Comparison of ENCODE assay signal across 8 mouse cellular contexts in genomic region chr6:85451664-85452410, GRCm38 (mm10). TPM values are rescaled to one million over a fixed set of nuclear protein-coding genes. Genes with fewer than 3 reads are reported as not detected.
DNase-seq lines count a peak whose midpoint lies in the region; ATAC-seq and TF ChIP-seq lines count a peak whose summit lies in the region.

Gene Pradc1 (minus strand): TSS chr6:85451970.

- H3K4me2 ChIP-seq in embryonic facial prominence, embryonic 15.5 days (replicated peaks), result peak within 1 kb of the TSS; percentile 97
- H3K4me2 ChIP-seq in limb, embryonic 14.5 days (replicated peaks; ENCODE audit: low read depth, low read length, severe bottlenecking), result peak within 1 kb of the TSS; percentile 96
- H3K4me2 ChIP-seq in midbrain, postnatal 0 days (ENCODE audit: low read depth, low read length, poor library complexity, severe bottlenecking), result peak within 1 kb of the TSS; percentile 85

- DNase-seq in 416B (ENCODE audit: low read depth), result peak; percentile 99
- DNase-seq in heart, adult 8-10 months (ENCODE audit: low spot score), result peak; percentile 98
- DNase-seq in kidney, adult 9 months, result peak; percentile 99
- DNase-seq in limb, embryonic 14.5 days (ENCODE audit: low spot score), result peak; percentile 99
- peak; percentile 100 for DNase-seq in midbrain, postnatal 0 days (ENCODE audit: low spot score)
- peak; percentile 87 to 92 for DNase-seq in spleen, postnatal 14 days (ENCODE audit: low spot score in 2 of 2)

- under 1% methylated on average over 54 of the region's 54 CpGs for WGBS in bone marrow, adult 2 months
- under 1% methylated on average over 54 of the region's 54 CpGs for WGBS in embryonic facial prominence, embryonic 15.5 days
- WGBS in limb, embryonic 14.5 days, result under 1% methylated on average over 52 of the region's 54 CpGs
- under 1% methylated on average over 54 of the region's 54 CpGs for WGBS in midbrain, postnatal 0 days

- peak; percentile 1; the same call in 1 of the 2 replicates for TF ChIP-seq CTCF in bone marrow, adult 2 months (IDR thresholded peaks at IDR 0.05; ENCODE audit: control insufficient read depth, insufficient read depth, low read length)
- TF ChIP-seq CTCF in midbrain, postnatal 0 days (IDR thresholded peaks at IDR 0.05), result no peak

- H3K36me3 ChIP-seq in embryonic facial prominence, embryonic 15.5 days, result 0 out of 2 replicates have a peak, but pooled peaks cover 5% of the 10 kb centered on the region
- peaks cover 7% of the 10 kb centered on the region for H3K36me3 ChIP-seq in limb, embryonic 14.5 days (ENCODE audit: control insufficient read depth, insufficient read depth, low read length)
- H3K36me3 ChIP-seq in midbrain, postnatal 0 days (ENCODE audit: insufficient read depth, low read length), result no peaks in the 10 kb centered on the region

- peak within 1 kb of the TSS; percentile 90 for H3K4me3 ChIP-seq in bone marrow, adult 2 months (replicated peaks; ENCODE audit: control insufficient read depth, low read depth, low read length)
- H3K4me3 ChIP-seq in embryonic facial prominence, embryonic 15.5 days (replicated peaks), result peak within 1 kb of the TSS; percentile 84
- peak within 1 kb of the TSS; percentile 80 for H3K4me3 ChIP-seq in limb, embryonic 14.5 days (replicated peaks; ENCODE audit: low read length)
- H3K4me3 ChIP-seq in midbrain, postnatal 0 days (ENCODE audit: low read depth, low read length), result peak within 1 kb of the TSS; percentile 85

- H3K9me3 ChIP-seq in embryonic facial prominence, embryonic 15.5 days (replicated peaks), result no peaks in the 10 kb centered on the region
- H3K9me3 ChIP-seq in limb, embryonic 14.5 days (ENCODE audit: control insufficient read depth, low read length), result no peaks in the 10 kb centered on the region
- H3K9me3 ChIP-seq in midbrain, postnatal 0 days (ENCODE audit: low read length), result no peaks in the 10 kb centered on the region

- TF ChIP-seq POLR2A in bone marrow, adult 2 months (IDR thresholded peaks at IDR 0.05; ENCODE audit: borderline replicate concordance, control insufficient read depth, low read depth, low read length), result peak; percentile 59; the same call in 1 of the 2 replicates
- TF ChIP-seq POLR2A in limb, embryonic 14.5 days (IDR thresholded peaks at IDR 0.05; ENCODE audit: borderline replicate concordance, extremely low read depth, insufficient read depth, insufficient read length), result peak; percentile 94; the same call in 1 of the 2 replicates

- H3K27me3 ChIP-seq in embryonic facial prominence, embryonic 15.5 days, result no peaks in the 10 kb centered on the region
- no peaks in the 10 kb centered on the region for H3K27me3 ChIP-seq in limb, embryonic 14.5 days (ENCODE audit: control insufficient read depth, insufficient read depth, low read length)
- H3K27me3 ChIP-seq in midbrain, postnatal 0 days (ENCODE audit: insufficient read depth, low read length), result no peaks in the 10 kb centered on the region

- ATAC-seq in embryonic facial prominence, embryonic 15.5 days (ENCODE audit: insufficient number of reproducible peaks, low FRiP score, low TSS enrichment, low read depth), result peak; percentile 92
- peak; percentile 91 for ATAC-seq in limb, embryonic 14.5 days (ENCODE audit: low FRiP score, low read depth)
- peak; percentile 93 for ATAC-seq in midbrain, postnatal 0 days (ENCODE audit: low FRiP score)

- H3K4me1 ChIP-seq in bone marrow, adult 2 months (ENCODE audit: control insufficient read depth, insufficient read depth, low read length), result no peaks in the 10 kb centered on the region; the same call in 1 of the 2 replicates
- H3K4me1 ChIP-seq in embryonic facial prominence, embryonic 15.5 days, result peaks cover 31% of the 10 kb centered on the region
- H3K4me1 ChIP-seq in limb, embryonic 14.5 days (ENCODE audit: control insufficient read depth, insufficient read depth, low read length), result peaks cover 25% of the 10 kb centered on the region
- H3K4me1 ChIP-seq in midbrain, postnatal 0 days (ENCODE audit: insufficient read depth, low read length), result peaks cover 9% of the 10 kb centered on the region

- peak within 1 kb of the TSS; percentile 90 for H3K27ac ChIP-seq in bone marrow, adult 2 months (ENCODE audit: control insufficient read depth, insufficient read depth, low read depth, low read length, poor library complexity)
- H3K27ac ChIP-seq in embryonic facial prominence, embryonic 15.5 days (replicated peaks), result peak within 1 kb of the TSS; percentile 95
- peak within 1 kb of the TSS; percentile 93 for H3K27ac ChIP-seq in limb, embryonic 14.5 days (replicated peaks; ENCODE audit: low read depth, low read length)
- peak within 1 kb of the TSS; percentile 95 for H3K27ac ChIP-seq in midbrain, postnatal 0 days (ENCODE audit: low read depth, low read length)

- H3K9ac ChIP-seq in embryonic facial prominence, embryonic 15.5 days, result peak within 1 kb of the TSS; percentile 82
- peak within 1 kb of the TSS; percentile 84 for H3K9ac ChIP-seq in limb, embryonic 14.5 days (ENCODE audit: low read depth, low read length, severe bottlenecking)
- H3K9ac ChIP-seq in midbrain, postnatal 0 days (replicated peaks; ENCODE audit: low read length, poor library complexity, severe bottlenecking), result peak within 1 kb of the TSS; percentile 91

RNA-seq across cellular contexts. Expression of gene Pradc1, which starts in this region (rescaled TPM):
- 3.5 and 16.0 TPM in 2 replicates for polyA plus RNA-seq in bone marrow, adult 2 months (2011; ENCODE audit: insufficient read depth, insufficient read length, low replicate concordance, missing spikeins)
- polyA plus RNA-seq in embryonic facial prominence, embryonic 15.5 days (2015; fragmentation: Nextera tagmentation; extraction: Ambion mirVana), result 38.0 and 42.4 TPM in 2 replicates
- total RNA-seq in heart, adult 8-10 months (2022), result 10 to 100 TPM; 11.5 to 12.6 (median 12.0) TPM
- polyA plus RNA-seq in limb, embryonic 14.5 days (2012; rRNA removed), result 27.6 and 30.0 TPM in 2 replicates
- 26.8 and 29.6 TPM in 2 replicates for polyA plus RNA-seq in limb, embryonic 14.5 days (2014; fragmentation: Nextera tagmentation; extraction: Ambion mirVana)
- 8.6 and 9.7 TPM in 2 replicates for total RNA-seq in midbrain, postnatal 0 days (2014; rRNA removed)
- polyA plus RNA-seq in midbrain, postnatal 0 days (2015; fragmentation: Nextera tagmentation; extraction: Ambion mirVana), result 25.3 and 28.2 TPM in 2 replicates

Comparison
In these comparisons a context has a peak if more than half of its experiments do, and no peak if none do; other contexts are left out.
1. Peak in every context shown above with its lines: DNase-seq, ATAC-seq, H3K4me3 ChIP-seq and H3K27ac ChIP-seq.